Mouse (Mus musculus): Measurements from ENCODE around the gene Susd6. TPM values are rescaled to one million over a fixed set of nuclear protein-coding genes. Genes with fewer than 3 reads are reported as not detected.
A peak's percentile ranks its signal among the peaks of the same experiment; 100 is the strongest.

Gene Susd6
- polyA plus RNA-seq, 1 experiment: 46.3 TPM

DNA sequence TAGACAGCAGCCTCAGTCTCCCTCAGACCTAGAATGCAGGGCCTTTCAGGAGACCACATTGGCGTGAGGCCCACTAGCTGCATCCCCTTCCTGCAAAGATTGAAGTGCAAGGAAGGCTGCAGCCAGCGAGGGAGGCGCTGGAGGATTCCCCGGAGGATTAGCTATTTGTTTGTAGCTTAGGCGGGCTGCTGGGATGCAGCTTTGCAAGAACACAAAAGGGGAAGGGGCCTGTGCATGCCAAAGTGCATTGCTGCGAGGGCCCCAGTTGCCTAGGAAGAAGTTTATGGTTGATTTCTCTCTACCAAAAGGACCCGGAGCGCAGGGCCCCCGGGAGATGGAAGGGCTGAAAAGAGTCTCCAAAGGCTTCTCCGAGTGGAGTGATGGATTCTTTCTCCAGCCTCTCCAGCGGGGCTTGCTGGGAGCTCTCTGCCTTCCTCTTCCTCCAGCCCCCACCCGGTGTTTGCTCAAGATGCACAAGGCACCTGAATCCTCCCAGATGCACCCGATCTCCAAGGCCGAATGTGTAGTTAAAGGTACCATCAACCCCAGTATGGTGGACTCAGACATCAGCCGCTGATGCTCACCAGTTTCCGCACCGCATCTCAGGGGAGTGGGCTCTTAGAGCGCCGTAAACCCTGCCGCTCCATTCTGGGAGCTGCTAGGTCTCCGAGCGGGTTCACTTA, 30.5 kb upstream of the Susd6 start:
- TF ChIP-seq CTCF (IDR thresholded peaks at IDR 0.05; ENCODE audit: borderline replicate concordance, insufficient read depth, low read depth, low read length) (no peak), POLR2A (IDR thresholded peaks at IDR 0.05; ENCODE audit: borderline replicate concordance, insufficient read depth, low read length) (no peak)
- Histone ChIP-seq H3K4me1 (ENCODE audit: control insufficient read depth, insufficient read depth, low read length) (no peaks in the 10 kb centered on the region; the same call in 1 of the 2 replicates), H3K27ac (ENCODE audit: insufficient read depth, low read length) (peak overlapping the region; percentile 79), H3K4me3 (replicated peaks; ENCODE audit: insufficient read depth, low read depth, low read length) (peak overlapping the region; percentile 85), H3K27me3 (ENCODE audit: control insufficient read depth, insufficient read depth, low read length) (no peaks in the 10 kb centered on the region)
- peak in 1 of 2 experiments; percentile 51 for DNase-seq
- under 1% methylated on average over 22 of the region's 22 CpGs for WGBS

- Histone ChIP-seq H3K27ac (ENCODE audit: insufficient read depth, low read length) (peak within 1 kb of the TSS; percentile 79), H3K4me1 (ENCODE audit: control insufficient read depth, insufficient read depth, low read length) (no peaks in the 10 kb centered on the region; the same call in 1 of the 2 replicates), H3K4me3 (replicated peaks; ENCODE audit: insufficient read depth, low read depth, low read length) (peak within 1 kb of the TSS; percentile 85), H3K27me3 (ENCODE audit: control insufficient read depth, insufficient read depth, low read length) (no peaks in the 10 kb centered on the region)
- TF ChIP-seq POLR2A (IDR thresholded peaks at IDR 0.05; ENCODE audit: borderline replicate concordance, insufficient read depth, low read length) (peak; percentile 64; the same call in 1 of the 2 replicates), CTCF (IDR thresholded peaks at IDR 0.05; ENCODE audit: borderline replicate concordance, insufficient read depth, low read depth, low read length) (peak; percentile 88)
- peak; percentile 87 to 91 for DNase-seq
- under 1% methylated on average over 24 of the region's 24 CpGs for WGBS
Observed at GRCm38 (mm10) chr12:80760396-80760801, 29.9 kb upstream of the Susd6 start, which contains the start of gene Ccdc177. Gene Ccdc177, minus strand, starts transcription at chr12:80760687.

- DNase-seq: no peak
- no peaks in the 10 kb centered on the region for H3K27me3 ChIP-seq (ENCODE audit: control insufficient read depth, insufficient read depth, low read length)
- H3K27ac ChIP-seq (ENCODE audit: insufficient read depth, low read length): no peak overlapping the region
- H3K4me1 ChIP-seq (ENCODE audit: control insufficient read depth, insufficient read depth, low read length): no peaks in the 10 kb centered on the region; the same call in 1 of the 2 replicates
- H3K4me3 ChIP-seq (replicated peaks; ENCODE audit: insufficient read depth, low read depth, low read length): no peak overlapping the region
- WGBS: 73% methylated on average over 5 of the region's 5 CpGs
- TF ChIP-seq POLR2A (IDR thresholded peaks at IDR 0.05; ENCODE audit: borderline replicate concordance, insufficient read depth, low read length): no peak
- no peak for TF ChIP-seq CTCF (IDR thresholded peaks at IDR 0.05; ENCODE audit: borderline replicate concordance, insufficient read depth, low read depth, low read length)
Observed at GRCm38 (mm10) chr12:80762982-80763381, 27.3 kb upstream of the Susd6 start.

GRCm38 (mm10) chr12:80764116-80764515, 26.2 kb upstream of the Susd6 start:
- H3K27me3 ChIP-seq (ENCODE audit: control insufficient read depth, insufficient read depth, low read length): no peaks in the 10 kb centered on the region
- no peaks in the 10 kb centered on the region; the same call in 1 of the 2 replicates for H3K4me1 ChIP-seq (ENCODE audit: control insufficient read depth, insufficient read depth, low read length)
- no peak for DNase-seq
- no peak for TF ChIP-seq POLR2A (IDR thresholded peaks at IDR 0.05; ENCODE audit: borderline replicate concordance, insufficient read depth, low read length)
- no peak for TF ChIP-seq CTCF (IDR thresholded peaks at IDR 0.05; ENCODE audit: borderline replicate concordance, insufficient read depth, low read depth, low read length)
- 73% methylated on average over 4 of the region's 4 CpGs for WGBS
- H3K4me3 ChIP-seq (replicated peaks; ENCODE audit: insufficient read depth, low read depth, low read length): no peak overlapping the region
- no peak overlapping the region for H3K27ac ChIP-seq (ENCODE audit: insufficient read depth, low read length)

GRCm38 (mm10) chr12:80769697-80770096, 20.6 kb upstream of the Susd6 start:
- H3K4me3 ChIP-seq (replicated peaks; ENCODE audit: insufficient read depth, low read depth, low read length): peak overlapping the region; percentile 17
- no peaks in the 10 kb centered on the region for H3K27me3 ChIP-seq (ENCODE audit: control insufficient read depth, insufficient read depth, low read length)
- TF ChIP-seq POLR2A (IDR thresholded peaks at IDR 0.05; ENCODE audit: borderline replicate concordance, insufficient read depth, low read length) (no peak), CTCF (IDR thresholded peaks at IDR 0.05; ENCODE audit: borderline replicate concordance, insufficient read depth, low read depth, low read length) (peak; percentile 99)
- peak; percentile 75 to 86 for DNase-seq
- no peak overlapping the region for H3K27ac ChIP-seq (ENCODE audit: insufficient read depth, low read length)
- H3K4me1 ChIP-seq (ENCODE audit: control insufficient read depth, insufficient read depth, low read length): no peaks in the 10 kb centered on the region
- 14% methylated on average over 11 of the region's 11 CpGs for WGBS

GRCm38 (mm10) chr12:80774786-80775185, 15.5 kb upstream of the Susd6 start:
- Histone ChIP-seq H3K27ac (ENCODE audit: insufficient read depth, low read length) (no peak overlapping the region), H3K27me3 (ENCODE audit: control insufficient read depth, insufficient read depth, low read length) (no peaks in the 10 kb centered on the region), H3K4me1 (ENCODE audit: control insufficient read depth, insufficient read depth, low read length) (no peaks in the 10 kb centered on the region), H3K4me3 (replicated peaks; ENCODE audit: insufficient read depth, low read depth, low read length) (no peak overlapping the region)
- no peak for DNase-seq
- TF ChIP-seq POLR2A (IDR thresholded peaks at IDR 0.05; ENCODE audit: borderline replicate concordance, insufficient read depth, low read length): no peak
- no peak for TF ChIP-seq CTCF (IDR thresholded peaks at IDR 0.05; ENCODE audit: borderline replicate concordance, insufficient read depth, low read depth, low read length)
- 80% methylated on average over 7 of the region's 7 CpGs for WGBS

GRCm38 (mm10) chr12:80776046-80776634, 14.2 kb upstream of the Susd6 start:
- DNase-seq: no peak
- TF ChIP-seq POLR2A (IDR thresholded peaks at IDR 0.05; ENCODE audit: borderline replicate concordance, insufficient read depth, low read length) (no peak), CTCF (IDR thresholded peaks at IDR 0.05; ENCODE audit: borderline replicate concordance, insufficient read depth, low read depth, low read length) (no peak)
- Histone ChIP-seq H3K27me3 (ENCODE audit: control insufficient read depth, insufficient read depth, low read length) (no peaks in the 10 kb centered on the region), H3K4me3 (replicated peaks; ENCODE audit: insufficient read depth, low read depth, low read length) (no peak overlapping the region), H3K4me1 (ENCODE audit: control insufficient read depth, insufficient read depth, low read length) (no peaks in the 10 kb centered on the region), H3K27ac (ENCODE audit: insufficient read depth, low read length) (no peak overlapping the region)
- 90% methylated on average over 4 of the region's 4 CpGs for WGBS

All from cerebellum, adult 2 months (tissue).